Mouse (Mus musculus) lung, postnatal 4 days (tissue): ENCODE results near the gene Spock2.
"Not testable (repeated sequence)": the region's sequence is repeated elsewhere in the genome, so short reads cannot be mapped to it uniquely, and the experiment has no call there.

Experiments
- DNase-seq, 2 experiments: peaks; one replicate each; pipeline ENCODE4 v3.0.0; 2021

The Spock2 gene

DNA sequence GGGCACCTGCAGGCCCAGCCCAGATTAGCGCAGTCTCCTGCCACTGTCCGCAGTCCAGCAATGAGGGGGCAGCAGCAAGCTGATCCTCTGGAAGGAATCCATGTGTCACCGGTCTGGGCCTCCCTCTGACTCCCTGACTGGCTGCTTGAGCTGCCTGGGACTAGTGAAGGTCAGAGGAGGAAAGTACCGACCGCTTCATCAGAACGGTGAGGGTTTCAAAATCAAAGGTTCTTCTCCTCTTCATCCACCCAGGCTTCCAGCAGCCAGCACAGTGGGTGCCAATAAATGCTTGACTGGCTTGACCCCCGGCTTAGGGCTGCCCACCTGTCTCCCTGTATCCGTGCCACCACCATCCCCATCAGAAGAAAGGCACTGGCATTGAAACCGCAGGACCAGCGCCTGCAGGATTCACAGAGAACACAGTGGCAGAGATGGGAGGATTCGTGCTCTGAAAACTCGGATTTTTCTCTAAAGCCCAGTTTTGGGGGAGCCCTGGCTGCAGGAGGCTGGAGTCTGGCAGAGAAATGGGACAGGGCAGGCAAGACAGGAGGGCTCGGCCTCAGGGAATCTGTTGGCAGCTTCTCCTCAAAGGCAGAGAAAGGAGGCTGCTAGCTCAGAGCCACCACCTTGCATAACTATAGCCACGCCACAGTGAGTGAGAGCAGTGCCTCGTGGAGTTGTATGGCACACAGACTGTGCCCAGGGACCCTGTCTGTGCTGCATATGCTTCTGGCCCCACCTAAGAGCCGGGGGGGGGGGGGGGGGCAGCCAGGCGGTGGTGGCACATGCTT, 2.5 kb downstream of the Spock2 start:
- DNase-seq, result no peak

DNA sequence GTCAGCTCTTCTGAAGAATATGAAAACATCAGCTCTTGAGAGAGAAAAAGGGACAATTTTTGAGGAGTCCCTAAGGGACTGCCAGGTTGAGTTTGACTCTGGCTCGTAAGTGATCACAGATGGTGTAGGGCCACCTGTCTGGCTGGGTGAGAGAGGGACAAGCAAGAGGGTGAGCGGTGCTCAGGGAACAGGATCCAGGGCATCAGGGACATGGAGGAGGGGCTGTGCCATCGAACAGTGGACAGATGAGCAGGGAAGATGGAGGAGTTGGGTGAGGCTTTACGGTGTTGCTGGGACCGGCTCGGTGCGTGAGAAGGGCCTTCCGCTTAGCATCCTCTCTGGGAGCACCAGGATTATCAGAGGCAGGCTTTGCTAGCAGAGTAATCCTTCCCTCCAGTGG, 3.3 kb downstream of the Spock2 start:
- no peak for DNase-seq

DNA sequence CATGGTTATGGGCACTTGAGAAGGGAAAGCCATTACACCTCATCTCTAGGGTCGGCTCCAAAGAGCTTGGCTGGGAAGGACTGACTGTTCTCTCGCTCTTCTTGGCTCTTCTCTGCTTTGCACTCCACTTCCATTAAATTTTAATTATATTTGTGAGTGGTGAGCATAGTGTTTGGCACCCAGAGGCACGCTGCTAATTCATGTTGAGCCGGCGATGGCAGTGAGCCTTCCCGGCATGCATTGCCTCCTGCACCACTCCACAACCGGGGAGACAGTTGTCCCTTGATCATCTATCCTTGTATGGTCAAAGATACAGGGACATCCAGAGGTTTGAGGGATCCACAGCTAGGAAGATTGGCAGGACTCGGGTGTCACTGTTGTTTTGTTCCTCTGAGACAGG, 4.0 kb downstream of the Spock2 start:
- no peak for DNase-seq

DNA sequence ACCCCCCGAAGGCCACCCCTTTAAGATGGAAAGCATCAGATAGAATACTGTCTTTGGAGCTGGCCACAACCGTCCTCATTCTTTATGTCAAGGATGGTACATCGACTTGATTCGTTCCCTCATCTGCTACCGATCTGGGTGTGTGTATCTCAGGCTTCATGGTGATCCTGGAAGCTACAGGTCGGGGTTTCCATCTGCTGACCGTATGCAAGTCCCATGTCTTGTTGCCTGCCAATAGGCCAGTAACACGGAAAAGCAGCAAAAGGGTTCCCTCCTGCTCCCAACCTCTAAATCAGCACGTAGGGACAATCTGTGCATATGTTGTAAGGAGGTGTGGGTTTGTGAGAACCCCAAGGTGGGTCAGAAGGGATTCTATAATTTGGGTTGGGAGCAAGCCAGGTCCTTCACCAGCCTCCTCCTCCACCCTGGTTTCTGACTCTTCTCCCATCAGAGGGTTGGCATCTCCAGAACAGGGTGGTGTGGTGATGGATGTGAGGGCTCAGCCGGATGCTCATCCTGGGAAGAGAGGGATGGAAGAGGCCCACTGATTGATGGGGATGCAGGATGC, 5.0 kb downstream of the Spock2 start:
- no peak for DNase-seq

DNA sequence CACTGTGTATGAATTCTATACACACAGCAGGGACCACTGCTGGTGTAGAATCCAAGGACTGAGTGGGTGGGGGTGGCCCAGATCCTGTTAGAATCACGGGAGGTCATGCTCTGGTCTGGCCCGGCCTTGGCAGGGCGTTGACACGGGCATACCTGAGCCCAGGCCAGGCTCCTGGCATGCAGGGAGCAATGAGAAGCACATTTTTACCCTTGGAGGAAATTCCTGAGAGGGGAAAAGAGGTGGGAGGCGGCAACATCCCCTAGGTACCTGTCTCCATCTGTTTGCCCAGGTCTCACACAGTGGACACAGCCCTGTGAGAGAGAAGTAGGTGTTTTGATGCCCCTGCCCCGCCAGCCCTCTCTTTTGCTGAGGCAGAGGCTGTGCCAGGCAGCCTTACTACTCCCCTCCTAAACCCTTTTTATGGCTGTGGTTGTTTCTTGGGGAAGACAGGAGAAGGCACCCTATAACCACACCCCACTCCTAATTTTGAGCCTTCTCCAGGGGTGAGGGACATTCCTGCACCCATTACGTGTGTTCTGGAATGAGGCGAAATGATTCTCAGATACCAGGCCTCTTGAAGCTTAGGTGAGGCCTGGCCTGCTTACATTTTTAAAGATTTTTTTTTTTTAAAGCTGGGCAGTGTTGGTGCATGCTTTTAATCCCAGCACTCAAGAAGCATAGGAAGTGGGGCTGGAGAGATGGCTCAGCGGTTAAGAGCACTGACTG, 8.1 kb downstream of the Spock2 start:
- peak; percentile 34 to 78 for DNase-seq

DNA sequence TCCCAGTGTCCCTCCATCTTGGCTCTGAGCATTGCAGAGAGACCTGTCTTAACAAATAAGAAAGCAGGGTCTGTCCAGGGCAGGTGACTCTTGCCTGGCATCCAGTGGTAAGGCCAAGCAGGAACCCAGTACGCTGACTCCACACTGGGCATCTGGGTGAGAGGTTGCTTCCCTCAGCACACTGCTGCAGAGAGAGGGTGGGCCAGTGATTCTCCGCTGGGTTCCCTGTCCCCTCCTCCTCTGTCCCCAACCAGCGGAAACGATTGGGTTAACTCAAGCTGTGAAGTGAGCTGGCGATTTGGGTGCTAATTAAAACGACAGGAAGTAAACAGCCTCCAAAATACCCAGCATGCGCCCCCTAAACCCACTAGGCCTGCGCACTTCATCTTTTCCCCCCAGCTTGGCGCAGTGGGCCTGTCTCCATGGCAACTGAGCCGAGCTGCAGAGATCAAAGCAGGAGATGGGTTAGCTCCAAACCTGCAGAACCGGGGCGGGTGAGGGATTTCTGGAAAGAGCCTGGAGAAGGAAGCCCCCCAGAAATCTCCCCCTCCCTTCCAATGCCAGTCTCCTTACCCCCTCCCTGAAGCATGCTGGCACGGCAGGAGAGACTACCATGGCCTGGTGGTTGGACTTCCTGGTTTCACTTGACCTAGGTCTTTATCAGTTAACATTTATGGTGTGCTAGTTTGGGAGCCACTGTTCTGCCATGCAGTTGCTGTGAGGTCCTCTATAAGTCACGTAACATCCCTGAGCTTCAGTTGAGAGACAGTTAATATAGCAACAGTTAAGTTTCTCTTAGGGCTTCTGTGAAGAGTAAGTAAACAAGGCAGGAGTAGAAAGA, 9.5 kb downstream of the Spock2 start:
- no peak for DNase-seq

DNA sequence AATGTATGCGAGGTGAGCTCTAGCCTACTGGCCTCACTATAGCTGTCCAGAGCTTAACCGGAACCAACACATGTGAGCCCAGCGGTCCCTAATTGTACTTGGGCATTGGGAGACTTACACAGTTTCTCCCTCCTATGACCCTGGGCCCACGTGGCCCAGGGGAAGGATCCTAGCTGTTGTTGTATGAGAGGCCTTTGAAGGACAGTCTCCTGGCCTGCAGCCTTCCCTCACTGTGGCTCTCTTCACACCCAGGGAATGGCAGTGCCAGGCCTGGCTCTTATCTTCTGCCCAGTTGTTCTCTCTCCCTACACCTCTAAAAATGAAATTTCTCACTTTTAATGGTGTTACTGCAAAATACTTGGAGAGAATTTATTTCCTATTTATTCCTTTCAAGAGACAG, 11.0 kb downstream of the Spock2 start:
- DNase-seq, result no peak

DNA sequence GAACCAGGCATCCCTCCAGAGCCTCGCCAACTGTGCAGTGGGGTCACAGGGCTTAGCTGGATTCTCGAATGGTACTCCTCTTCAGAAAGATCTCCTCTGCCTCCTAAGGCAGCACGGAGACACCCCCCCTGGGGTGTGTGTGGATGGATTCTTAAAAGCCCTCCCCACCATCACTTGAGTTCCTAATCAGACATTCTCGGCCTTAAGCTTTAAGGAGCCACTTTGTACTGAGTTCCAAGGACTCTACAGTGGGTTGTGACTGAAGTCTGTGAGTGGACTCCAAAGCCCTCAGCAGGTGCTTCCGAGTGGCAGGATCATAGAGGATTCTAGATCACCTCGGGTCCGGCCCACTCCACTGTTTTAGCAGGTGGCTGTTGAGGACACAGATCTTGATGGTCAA, 12.4 kb downstream of the Spock2 start:
- DNase-seq, result peak in 1 of 2 experiments; percentile 48

DNA sequence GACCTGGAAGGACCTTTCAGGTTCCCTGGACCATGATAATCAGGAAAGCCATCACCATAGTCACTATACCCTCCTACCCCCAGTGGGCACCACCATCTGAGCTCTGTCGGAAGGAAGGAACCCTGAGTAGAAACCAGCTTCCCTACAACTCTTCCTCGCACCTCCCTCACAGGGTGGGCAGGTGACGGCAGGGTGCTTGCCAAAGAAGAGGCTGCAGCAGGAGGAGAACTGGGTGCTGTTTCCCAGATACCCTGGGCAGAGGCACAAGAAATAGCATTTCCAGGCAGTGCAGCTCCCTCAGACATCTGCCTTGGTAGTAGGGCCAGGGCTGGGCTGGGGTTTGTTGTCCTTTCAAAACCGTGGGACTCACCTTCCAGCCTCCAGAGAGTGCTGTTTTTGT, 14.6 kb downstream of the Spock2 start:
- no peak for DNase-seq

DNA sequence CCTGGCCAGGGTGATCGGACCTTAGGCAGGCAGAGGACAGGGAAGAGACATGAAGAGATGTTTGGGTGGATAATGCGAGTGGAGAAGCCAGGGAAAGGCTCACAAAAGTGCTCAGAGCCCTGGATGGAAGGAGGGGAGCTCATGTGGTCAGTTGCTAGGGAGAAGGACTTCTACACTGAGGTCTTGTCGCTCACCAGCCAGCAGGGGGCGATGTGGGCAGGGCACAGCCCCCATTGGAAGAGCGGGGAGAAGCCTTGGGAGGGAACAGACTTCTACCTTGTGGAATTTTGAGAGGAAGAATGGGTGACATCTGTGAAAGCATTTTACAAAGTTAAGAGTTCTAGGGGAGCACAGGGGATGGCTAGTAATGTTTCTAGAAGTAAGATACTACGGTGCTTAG, 18.1 kb downstream of the Spock2 start:
- peak in 1 of 2 experiments; percentile 31 for DNase-seq

DNA sequence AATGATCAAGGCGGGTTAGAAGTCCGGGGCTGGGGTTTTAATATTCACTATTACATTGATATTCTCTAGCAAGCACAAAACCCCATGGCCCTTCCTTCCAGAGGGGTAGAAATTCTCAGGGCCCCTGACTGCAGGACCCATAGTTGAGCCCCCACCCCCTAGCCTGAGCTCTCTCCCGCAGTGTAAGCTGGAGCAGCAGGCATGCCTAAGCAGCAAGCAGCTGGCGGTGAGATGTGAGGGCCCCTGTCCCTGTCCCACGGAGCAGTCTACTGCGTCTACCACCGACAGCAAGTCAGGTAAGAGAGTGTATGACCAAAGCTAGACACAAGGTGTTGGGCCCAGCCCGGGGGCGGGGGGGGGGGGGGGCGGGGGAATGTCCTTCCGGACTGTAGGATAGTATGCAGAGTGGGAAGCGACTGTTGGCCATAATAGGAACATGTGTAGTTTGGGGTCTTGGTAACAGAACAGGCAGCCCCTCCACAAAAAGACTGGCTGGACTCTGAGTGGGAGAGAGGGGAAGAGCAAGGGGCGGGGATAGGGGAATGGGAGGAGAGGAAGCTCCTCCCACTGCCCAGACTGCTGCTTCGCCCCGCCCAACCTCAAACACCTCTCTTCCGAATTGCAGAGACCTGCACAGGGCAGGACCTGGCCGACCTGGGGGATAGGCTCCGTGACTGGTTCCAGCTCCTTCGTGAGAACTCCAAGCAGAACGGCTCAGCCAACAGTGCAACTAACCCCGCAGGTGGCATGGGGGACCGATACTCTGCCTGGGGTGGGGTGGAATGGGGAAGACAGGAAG, 19.7 kb downstream of the Spock2 start:
- DNase-seq, result no peak

DNA sequence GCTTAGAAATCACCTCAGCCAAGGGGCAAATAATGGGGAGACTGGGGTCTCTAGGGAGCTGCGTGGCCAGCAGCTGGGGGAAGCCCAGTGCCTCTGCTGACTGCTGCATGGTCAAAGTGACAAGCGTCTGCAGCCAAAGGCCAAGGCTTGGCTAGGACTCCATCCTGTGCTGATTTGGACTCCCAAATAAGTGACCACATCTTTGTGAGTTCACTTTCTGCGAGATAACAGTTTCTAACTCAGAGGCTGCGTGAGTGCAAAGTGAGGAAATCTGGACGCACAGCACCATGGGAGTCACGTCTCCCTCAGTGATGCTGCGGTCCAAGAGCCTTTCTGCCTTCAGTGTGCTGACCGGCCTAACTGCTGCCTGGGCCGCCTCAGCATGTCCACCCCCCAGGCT, 22.3 kb downstream of the Spock2 start:
- no peak for DNase-seq

DNA sequence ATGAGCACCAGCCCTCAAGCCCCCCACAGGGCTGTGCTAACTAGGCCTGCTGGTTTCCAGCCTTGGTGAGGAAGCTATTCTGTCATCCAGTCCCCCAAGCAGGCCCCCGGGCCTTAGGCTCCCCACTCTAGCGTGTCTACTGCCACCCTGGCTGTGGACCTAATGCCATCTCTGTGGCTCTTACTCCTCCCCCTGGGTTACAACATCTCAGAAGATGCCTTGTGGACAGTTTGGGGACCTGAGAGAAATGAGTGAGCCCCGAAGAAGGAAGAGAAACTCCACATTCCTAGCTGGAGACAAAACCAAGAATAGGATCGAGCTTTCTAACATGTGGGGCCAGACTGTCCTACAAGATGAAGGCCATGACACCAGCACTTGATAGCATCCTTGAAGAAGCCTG, 24.5 kb downstream of the Spock2 start:
- no peak for DNase-seq

DNA sequence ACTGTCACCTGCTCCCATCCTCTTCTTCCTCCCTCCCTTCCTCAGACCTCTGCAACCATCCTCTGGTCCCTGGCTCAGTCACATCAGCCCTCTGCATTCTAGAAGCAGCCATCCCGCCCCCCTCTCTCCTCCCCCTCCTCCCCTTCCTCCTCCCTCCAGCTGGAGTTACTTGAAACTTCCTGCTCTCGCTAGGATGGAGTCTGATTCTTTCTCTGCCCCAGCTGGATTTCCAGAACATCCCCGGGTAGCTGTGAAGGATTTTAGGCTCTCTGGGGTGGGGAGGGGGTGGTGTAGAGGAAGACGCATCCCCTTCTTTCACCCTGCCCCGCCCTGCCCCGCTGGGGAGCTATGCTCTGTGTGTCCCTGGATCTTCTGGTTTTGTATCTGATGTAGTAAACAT, 27.5 kb downstream of the Spock2 start:
- no peak for DNase-seq

DNA sequence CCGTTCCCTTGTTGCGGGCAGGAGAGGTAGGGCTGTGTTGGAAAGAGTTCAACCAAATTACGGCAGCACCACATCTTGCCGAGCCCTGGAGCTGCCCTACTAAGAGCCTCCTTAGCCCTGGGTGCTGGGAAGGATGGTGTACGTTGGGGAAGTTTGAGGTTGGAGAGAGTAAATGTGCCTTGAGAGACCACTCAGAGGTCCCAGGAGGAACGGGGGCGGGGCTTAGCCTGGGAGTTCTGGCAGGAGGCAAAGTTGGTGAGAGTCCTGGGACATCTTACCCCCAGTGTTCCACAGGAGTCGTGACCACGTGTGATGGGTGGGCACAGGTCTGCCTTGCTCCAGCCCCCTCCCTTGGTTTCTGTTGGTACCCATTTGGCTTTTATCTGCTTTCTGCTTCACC, 28.2 kb downstream of the Spock2 start:
- no peak for DNase-seq

DNA sequence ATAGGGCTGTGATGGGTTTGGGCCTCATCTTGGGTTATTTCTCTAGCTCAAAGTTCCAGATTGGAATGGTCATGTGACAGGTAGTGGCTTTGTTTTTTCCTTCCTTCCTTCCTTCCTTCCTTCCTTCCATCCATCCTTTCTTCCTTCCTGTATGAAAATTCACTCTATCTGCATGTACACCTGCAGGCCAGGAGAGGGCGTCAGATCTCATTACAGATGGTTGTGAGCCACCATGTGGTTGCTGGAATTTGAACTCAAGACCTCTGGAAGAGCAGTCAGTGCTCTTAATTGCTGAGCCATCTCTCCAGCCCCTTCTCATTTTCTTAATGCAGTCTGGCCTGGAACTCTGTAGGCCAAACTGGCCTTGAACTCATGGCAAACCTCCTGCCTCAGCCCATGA, 30.0 kb downstream of the Spock2 start:
- not testable (repeated sequence) for DNase-seq

DNA sequence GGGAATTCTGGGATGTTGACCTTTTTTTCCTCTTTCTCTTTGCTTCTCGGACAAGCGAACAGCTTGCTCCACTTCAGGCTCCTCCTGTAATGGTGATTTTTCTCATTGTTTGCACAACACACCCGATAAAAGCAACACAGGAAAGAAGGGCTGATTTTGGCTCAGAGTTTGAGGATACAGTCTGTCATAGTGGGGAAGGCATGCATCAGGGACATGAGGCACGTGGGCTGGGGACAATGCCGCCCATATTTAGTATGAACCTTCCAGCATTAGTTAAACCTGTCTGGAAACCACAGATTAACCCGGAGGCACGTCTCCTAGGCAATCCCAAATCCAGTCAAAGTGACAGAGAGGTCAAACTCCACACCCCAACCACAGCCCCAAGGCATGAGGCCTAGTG, 30.9 kb downstream of the Spock2 start:
- no peak for DNase-seq

DNA sequence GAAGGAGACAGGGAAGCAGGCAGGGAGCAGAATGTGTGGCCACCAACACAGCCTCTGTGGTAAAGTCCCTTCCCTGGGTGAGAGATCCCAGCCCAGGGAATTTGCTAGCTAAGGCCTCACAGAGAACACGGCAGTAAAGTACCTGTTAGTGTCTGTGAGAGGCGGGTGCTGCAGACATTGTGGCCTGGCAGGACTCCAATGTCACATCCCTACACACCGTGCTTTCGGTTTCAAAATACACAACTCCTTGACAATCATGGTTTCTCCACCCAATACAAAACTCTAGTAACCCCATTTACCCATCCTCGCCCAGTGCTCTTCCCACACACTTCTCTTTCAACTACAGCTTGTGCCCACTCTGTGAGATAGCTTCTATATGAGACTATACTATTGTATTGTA, 32.7 kb downstream of the Spock2 start:
- no peak for DNase-seq

DNA sequence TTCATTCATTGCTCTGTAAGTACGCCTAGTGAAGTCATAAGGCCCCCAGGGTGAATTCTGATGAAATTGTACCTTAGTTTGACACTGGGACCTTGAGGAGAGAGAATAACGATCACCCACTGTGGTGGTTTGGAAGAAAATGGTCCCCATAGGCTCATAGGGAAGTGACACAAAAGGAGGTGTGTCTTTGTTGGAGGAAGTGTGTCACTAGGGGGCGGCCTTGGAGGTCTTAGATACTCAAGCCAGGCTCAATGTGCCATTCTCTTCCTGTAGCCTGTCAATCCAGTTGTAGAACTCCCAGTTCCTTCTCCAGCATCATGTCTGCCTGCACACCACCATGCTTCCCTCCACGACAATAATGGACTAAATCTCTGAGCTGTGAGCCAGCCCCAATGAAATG, 34.7 kb downstream of the Spock2 start:
- DNase-seq, result no peak

DNA sequence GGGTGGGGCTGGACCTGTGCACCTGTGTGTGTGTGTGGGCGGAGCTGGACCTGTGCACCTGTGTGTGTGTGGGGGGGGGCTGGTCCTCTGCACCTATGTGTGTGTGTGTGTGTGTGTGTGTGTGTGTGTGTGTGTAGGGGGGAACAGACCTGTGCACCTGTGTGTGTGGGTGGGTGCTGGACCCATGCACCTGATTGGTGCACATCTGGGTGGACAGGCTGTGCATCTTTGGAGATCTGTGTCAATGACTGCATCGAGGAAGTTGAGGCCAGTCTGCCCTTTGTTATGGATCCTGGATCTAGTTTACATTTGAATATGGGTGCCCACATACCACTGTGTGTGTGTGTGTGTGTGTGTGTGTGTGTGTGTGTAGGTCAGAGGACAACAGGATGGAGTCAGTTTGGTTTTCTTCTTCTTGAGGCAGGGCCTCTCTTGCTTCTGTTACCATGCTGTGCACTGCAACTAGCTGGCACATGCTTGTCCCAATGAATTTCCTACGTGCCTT, 35.7 kb downstream of the Spock2 start:
- DNase-seq, result no peak

DNA sequence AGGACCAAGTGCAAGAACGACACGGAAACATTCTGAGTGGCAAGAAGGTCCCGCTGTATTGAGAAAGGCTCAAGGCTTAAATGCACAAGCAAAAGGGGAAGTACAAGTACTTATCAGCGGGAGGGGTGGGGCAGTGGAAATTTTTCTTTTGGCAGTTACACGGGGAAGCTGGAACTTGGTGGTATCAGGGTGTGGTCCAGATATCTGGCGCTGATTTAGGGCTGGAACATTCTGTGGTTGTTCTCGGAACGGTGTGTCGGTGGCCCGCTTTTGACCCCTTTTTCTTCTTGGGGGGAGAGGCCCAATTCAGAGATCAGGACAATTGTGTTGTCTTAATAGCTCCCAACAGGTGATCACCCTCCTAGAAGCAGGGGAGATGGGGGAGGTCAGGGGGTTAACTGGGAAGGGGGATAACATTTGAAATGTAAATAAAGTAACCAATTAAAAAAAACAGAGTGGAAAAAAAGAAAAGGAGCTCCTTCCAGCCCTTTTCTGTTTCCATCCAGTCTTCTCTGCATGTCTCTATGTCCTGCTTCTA, 41.6 kb downstream of the Spock2 start:
- not testable (repeated sequence) for DNase-seq

DNA sequence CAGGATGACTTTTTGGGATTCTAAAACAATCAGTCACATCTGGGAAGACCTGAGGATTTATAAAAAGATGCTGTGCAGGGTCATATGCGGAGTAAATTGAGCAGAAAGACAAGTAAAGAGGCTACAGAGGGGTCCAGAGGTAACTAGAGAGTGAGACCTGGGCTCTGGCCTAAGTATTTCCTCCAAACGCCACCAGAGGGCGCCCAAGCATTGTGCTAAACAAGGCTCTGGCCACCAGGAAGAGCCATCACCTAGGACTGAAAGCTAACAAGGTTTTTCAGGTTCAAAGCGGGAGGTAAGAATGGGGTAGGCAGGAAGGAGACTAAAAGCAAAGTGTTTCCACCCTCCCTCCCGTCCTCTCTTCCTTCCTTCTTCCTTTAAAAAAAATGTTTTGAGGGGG, 42.1 kb downstream of the Spock2 start:
- DNase-seq, result peak; percentile 71 to 86
